Mouse (Mus musculus) cortical plate, adult 2 months (tissue): ENCODE measurements around the gene Baz1b.

Experiments used
- CTCF ChIP-seq: fragments of 200-500 bp; IDR thresholded peaks from 2 replicates; pipeline ENCODE4 v1.5.1; 2011; ENCODE audit warnings: mild to moderate bottlenecking, control low read depth, low read length; ENCODE audit not compliant: insufficient read depth; ENCODE audit errors: extremely low read depth
- POLR2A ChIP-seq: fragments of 200-500 bp; IDR thresholded peaks from 2 replicates; pipeline ENCODE4 v1.6.1; 2011; ENCODE audit warnings: mild to moderate bottlenecking, low read length, control low read depth; ENCODE audit not compliant: insufficient read depth; ENCODE audit errors: extremely low read depth

DNA sequence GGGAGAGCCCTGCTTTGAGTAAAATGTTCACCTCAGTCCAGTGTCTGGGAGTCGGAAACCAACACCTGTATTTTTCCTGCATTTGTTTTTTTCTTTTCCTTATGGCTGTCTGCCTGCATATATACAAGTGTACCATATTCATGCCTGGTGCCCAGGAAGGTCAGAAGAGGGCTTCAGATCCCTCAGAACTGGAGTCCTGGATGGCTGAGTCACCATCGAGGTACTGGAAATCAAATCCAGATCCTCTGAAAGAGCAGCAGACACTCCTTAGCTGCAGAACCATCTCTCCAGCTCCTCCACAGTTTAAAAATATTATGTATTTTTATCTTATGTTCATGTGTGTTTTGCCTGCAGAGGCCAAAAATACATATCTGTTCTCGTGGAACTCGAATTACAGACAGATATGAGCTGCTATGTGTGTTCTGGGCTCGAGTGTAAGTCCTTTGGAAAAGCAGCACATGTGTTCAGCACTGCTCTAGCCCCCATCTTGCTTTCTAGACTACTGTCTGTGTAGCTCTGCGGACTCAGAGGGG lies 15.3 kb upstream of the Baz1b start:
- no peak for TF ChIP-seq CTCF
- TF ChIP-seq POLR2A = no peak
